Mouse (Mus musculus) B cell, adult (primary cell): ENCODE results near the gene Pxmp2. TPM values are rescaled to one million over a fixed set of nuclear protein-coding genes. Genes with fewer than 3 reads are reported as not detected.

Experiments used
- total RNA-seq: library from RNA; stranded (reverse); gene quantifications from 4 replicates; pipeline ENCODE4 v1.2.4, GENCODE M21; 2023; ENCODE audit not compliant: inconsistent age

Gene Pxmp2
- total RNA-seq: 0.69 to 2.7 TPM (median 1.2 TPM) in 4 replicates

DNA sequence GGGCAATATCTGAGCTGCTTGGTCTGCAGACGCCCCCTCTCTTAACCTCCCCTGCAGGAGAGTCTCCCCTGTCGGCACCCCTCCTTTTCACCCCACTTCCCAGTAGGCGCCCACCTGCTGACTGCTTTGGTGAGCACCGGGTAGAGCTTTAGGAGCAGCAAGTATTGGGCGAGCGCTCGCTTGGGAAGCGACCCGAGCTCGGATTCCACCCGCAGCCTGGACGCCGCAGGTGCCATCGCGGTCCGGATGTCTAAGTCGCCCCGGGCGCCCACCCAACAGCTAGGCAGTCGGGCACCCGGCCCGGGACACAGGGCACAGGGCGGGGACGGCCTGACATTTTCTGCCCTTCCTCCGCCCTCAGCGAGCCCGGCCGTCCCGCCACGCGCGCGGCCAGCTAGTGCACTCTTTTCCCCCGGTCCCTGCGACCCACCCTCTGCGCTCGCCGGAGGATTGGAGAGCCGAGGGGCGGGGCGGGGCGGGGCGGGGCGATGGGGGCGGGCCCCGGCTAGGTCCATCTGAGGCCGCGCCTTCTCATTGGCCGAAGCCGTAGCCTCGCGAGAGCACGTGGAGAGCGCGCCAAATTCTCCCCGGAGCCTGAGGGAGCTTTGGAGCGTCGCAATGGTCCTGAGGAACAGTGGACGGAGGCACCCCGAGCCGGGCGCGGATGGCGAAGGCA is at the start of gene Pxmp2, which contains the start of gene Pole:
Gene Pxmp2 (minus strand): TSS at position 417 of the 676 bp plus-strand sequence.
Gene Pole (plus strand): TSS at position 537 of the 676 bp plus-strand sequence.

DNA sequence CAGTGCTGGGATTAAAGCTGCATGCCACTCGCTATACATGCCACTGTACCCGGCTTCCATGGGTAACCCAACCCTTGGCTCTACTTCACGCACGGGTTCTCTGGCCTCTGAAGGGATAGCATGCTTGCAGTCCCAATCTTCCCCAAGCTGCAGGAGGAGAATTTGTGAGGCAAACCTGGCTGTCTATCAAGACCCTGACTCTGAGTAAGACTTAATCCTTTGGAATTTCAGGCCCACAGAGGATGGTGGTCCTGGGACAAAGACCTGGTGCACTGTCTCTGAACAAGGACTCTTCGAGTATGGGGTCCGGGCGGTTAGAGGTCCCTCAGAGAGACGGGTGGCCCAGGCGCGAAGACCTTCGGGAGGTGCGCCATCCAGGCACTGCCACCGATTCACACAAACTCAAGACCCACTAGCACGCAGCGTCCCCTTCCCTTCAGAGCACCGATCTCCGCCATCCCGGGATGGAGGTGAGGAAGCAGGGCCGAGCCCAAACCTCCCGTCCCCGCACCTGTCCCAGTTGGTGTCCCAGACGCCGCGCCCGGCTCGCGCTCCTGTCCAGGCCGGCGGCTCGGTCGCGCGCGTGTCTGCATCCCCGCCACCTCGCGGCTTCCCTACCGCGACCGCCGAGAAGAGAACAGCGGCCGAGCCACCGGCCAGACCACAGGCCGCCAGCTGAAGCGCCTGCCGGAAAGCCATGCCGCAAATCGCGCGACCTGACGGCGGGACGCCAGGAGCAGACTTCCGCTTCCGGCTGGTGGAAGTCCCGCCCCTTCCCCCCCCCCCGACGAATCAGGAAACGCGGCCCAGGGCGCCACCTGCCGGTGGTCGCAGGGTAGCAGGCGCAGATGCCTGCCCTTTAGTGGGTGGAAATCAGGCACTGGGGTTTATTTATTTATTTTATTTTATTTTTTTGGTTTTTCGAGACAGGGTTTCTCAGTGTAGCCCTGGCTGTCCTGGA is 16.6 kb downstream of the Pxmp2 start, which contains the start of gene Pgam5:
Gene Pgam5 (minus strand): TSS at position 773 of the 961 bp plus-strand sequence.

DNA sequence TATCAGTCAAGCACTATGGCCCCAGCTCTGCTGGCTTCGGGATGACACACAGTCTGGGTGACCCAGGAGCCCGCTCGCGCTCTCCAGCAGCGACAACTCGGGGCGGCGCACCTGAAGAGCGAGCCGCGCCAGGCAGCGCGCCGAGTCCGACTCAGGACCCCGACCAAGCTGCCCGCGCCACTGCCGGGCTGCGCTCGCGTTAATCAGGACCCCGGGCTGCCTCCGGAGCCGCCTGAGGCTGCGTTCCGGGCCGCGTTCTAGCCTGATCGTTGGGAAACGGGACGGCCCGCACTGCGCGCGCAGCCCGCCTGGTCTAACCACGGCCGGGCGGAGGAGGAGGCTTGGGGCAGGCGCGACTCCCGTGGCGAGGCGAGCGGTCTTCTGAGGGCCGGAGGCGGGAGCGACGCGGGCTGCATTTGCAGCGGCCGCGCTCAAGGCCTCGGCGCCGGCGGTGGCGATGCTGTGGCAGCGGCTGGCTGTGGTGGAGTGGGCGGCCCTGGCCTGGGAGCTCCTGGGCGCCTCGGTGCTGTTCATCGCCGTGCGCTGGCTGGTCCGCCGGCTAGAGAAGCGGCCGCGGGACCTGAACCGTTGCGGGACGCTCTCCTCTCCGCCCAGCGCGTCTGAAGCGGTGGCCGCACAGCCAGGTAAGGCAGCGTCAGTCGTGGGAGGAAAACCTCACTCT is 55.1 kb downstream of the Pxmp2 start, which contains the start of gene Ankle2:
Gene Ankle2 (plus strand): TSS at position 225 of the 682 bp plus-strand sequence.

Other genes with a start within 250 kb of the Pxmp2 start
- gene Gm17655, start 213.7 kb downstream of the Pxmp2 start, total RNA-seq: 4.7 to 18.3 TPM (median 11.5 TPM) in 4 replicates
- gene Gm35315, start 191.8 kb downstream of the Pxmp2 start, total RNA-seq: 0.38 to 1.3 TPM (median 0.81 TPM) in 4 replicates
- 2.0 to 4.2 TPM (median 3.2 TPM) in 4 replicates for gene Plcxd1, start 186.2 kb downstream of the Pxmp2 start, total RNA-seq
- gene Gtpbp6, start 178.0 kb downstream of the Pxmp2 start, total RNA-seq: 122 to 151 TPM (median 127 TPM) in 4 replicates
- gene Zfp605, start 176.1 kb downstream of the Pxmp2 start, total RNA-seq: 7.6 to 11.5 TPM (median 8.3 TPM) in 4 replicates
- gene Chfr, start 150.3 kb downstream of the Pxmp2 start, total RNA-seq: 85.7 to 101 TPM (median 90.3 TPM) in 4 replicates
- 36.8 to 40.7 TPM (median 38.5 TPM) in 4 replicates for gene Golga3, start 109.5 kb downstream of the Pxmp2 start, total RNA-seq
- 77.8 to 93.6 TPM (median 85.4 TPM) in 4 replicates for gene Ankle2, start 55.2 kb downstream of the Pxmp2 start, total RNA-seq
- 32.8 to 39.9 TPM (median 37.1 TPM) in 4 replicates for gene Pgam5, start 16.3 kb downstream of the Pxmp2 start, total RNA-seq
- gene Pole, start 120 bp upstream of the Pxmp2 start, total RNA-seq: 6.8 to 12.2 TPM (median 8.9 TPM) in 4 replicates
- gene P2rx2, start 57.0 kb upstream of the Pxmp2 start, total RNA-seq: 0.32 TPM in 1 of 4 replicates, not detected in the others
- gene Lrcol1, start 58.5 kb upstream of the Pxmp2 start, total RNA-seq: not detected in 4 replicates
- gene Fbrsl1, start 162.3 kb upstream of the Pxmp2 start, total RNA-seq: 114 to 135 TPM (median 128 TPM) in 4 replicates